Mouse (Mus musculus) small intestine, adult 2 months (tissue): ENCODE results near the gene Tubgcp6. TPM values are rescaled to one million over a fixed set of nuclear protein-coding genes. Genes with fewer than 3 reads are reported as not detected.

Experiments used
- H3K27ac ChIP-seq: fragments of 200-500 bp; 2 replicates; pipeline ENCODE4 v1.5.1; 2012; ENCODE audit warnings: low read depth, low read length, control low read depth, inconsistent platforms; ENCODE audit not compliant: insufficient read depth
- H3K27me3 ChIP-seq: fragments of 200-500 bp; 2 replicates; pipeline ENCODE4 v1.6.1; 2012; ENCODE audit warnings: mild to moderate bottlenecking, moderate library complexity, low read length, inconsistent platforms; ENCODE audit not compliant: control insufficient read depth, insufficient read depth
- H3K36me3 ChIP-seq: fragments of 200-500 bp; 2 replicates; pipeline ENCODE4 v1.6.1; 2012; ENCODE audit warnings: mild to moderate bottlenecking, low read length, control low read depth, inconsistent platforms; ENCODE audit not compliant: control insufficient read depth, insufficient read depth
- H3K4me1 ChIP-seq: fragments of 200-500 bp; 2 replicates; pipeline ENCODE4 v1.6.1; 2012; ENCODE audit warnings: low read length, inconsistent platforms, mixed read lengths; ENCODE audit not compliant: control insufficient read depth, insufficient read depth, insufficient read length
- H3K4me3 ChIP-seq: fragments of 200-500 bp; 2 replicates; pipeline ENCODE4 v1.5.1; 2012; ENCODE audit warnings: low read depth, mild to moderate bottlenecking, control low read depth, inconsistent platforms, low read length, moderate library complexity
- CTCF ChIP-seq: fragments of 200-500 bp; IDR thresholded peaks from 2 replicates; pipeline ENCODE4 v1.5.1; 2012; ENCODE audit warnings: low read depth, mild to moderate bottlenecking, control low read depth, inconsistent platforms, low read length, moderate library complexity, mixed read lengths; ENCODE audit not compliant: insufficient replicate concordance, insufficient read length; ENCODE audit errors: extremely low read depth
- POLR2A ChIP-seq: fragments of 200-500 bp; IDR thresholded peaks from 2 replicates; pipeline ENCODE4 v1.6.1; 2012; ENCODE audit warnings: low read depth, mild to moderate bottlenecking, control low read depth, inconsistent platforms, low read length, moderate library complexity
- WGBS: fragments of 180-500 bp; shearing (Covaris S2); methylation state at CpG from one replicate; pipeline ENCODE4 v1.1.7; 2018; 5-methylcytosine and 5-hydroxymethylcytosine counted together
- polyA plus RNA-seq: library from polyadenylated mRNA; depleted of rRNA; stranded (reverse); fragments of >200 nt; gene quantifications from 2 replicates; pipeline ENCODE4 v1.2.3, GENCODE M21; 2012

The Tubgcp6 gene
- polyA plus RNA-seq, 1 experiment, result 29.0 TPM

DNA sequence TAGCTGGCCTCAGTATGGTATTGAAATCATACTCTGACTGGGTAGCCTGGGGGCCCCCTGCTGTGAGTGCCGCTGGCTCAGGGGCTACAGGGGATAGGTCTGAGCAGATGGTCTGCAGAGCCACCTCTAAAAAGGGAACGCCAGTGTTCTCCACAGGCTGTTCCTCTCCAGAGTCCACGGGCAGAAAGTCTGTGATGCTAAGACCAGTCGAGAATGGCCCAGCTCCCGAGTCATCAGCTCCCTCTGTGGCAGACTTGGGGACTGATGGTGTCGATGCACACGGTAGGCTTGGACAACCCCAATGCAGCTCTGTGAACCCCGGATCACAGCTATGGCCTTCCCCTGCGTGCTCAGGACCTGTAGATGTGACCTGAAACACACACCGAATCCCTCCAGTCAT lies 19.0 kb downstream of the Tubgcp6 start:
- 88% methylated on average over 10 of the region's 10 CpGs for WGBS
- Histone ChIP-seq H3K4me1 (no peaks in the 10 kb centered on the region), H3K36me3 (peaks cover 70% of the 10 kb centered on the region), H3K27ac (no peak overlapping the region), H3K27me3 (no peaks in the 10 kb centered on the region), H3K4me3 (no peak overlapping the region)
- TF ChIP-seq POLR2A (no peak), CTCF (no peak)

DNA sequence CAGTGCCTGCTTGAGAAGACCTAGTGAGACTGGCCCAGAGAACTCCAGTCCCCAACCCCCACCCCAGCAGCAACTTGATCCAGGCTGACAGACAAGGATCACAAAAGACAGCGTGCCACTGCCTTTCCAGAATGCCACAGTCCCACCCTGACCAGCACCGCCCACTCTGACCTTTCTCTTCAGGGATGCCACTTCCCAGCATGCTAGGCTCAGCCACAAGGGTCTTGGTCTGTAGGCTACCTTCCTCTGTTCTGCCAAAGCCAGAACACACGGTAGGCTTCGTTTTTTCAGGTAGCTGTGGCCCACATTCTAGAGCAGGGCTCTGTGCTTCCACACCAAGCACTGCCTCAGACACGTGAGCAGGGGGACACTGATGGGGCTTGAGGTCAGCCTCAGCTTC lies 20.3 kb downstream of the Tubgcp6 start:
- Histone ChIP-seq H3K4me1 (no peaks in the 10 kb centered on the region), H3K27ac (no peak overlapping the region), H3K36me3 (peaks cover 71% of the 10 kb centered on the region), H3K4me3 (no peak overlapping the region), H3K27me3 (no peaks in the 10 kb centered on the region)
- WGBS, result 77% methylated on average over 5 of the region's 5 CpGs
- no peak for TF ChIP-seq CTCF
- TF ChIP-seq POLR2A, result no peak

DNA sequence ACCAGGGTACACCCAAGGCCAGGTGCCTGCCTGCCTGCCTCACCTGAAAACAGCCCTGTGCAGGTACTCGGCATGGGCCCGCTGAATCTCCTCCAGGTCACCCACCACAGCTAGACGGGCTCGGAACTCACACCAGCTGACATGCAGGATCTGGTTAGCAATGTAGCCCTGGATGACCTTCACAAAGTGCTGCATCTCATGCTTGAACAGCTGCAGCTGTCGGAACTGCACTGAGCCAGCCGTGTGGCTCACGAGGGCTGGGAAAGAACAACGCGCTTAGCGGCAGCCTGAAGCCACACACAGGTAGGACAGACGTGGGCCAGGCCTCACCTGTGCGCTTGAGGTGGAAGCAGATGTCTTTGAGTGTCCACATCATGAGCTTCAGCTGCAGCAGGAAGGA lies 22.1 kb downstream of the Tubgcp6 start:
- no peak overlapping the region for H3K27ac ChIP-seq
- no peak for TF ChIP-seq POLR2A
- no peak for TF ChIP-seq CTCF
- WGBS, result 84% methylated on average over 12 of the region's 12 CpGs
- no peaks in the 10 kb centered on the region for H3K4me1 ChIP-seq
- H3K36me3 ChIP-seq, result peaks cover 76% of the 10 kb centered on the region
- H3K27me3 ChIP-seq, result no peaks in the 10 kb centered on the region
- H3K4me3 ChIP-seq, result no peak overlapping the region

DNA sequence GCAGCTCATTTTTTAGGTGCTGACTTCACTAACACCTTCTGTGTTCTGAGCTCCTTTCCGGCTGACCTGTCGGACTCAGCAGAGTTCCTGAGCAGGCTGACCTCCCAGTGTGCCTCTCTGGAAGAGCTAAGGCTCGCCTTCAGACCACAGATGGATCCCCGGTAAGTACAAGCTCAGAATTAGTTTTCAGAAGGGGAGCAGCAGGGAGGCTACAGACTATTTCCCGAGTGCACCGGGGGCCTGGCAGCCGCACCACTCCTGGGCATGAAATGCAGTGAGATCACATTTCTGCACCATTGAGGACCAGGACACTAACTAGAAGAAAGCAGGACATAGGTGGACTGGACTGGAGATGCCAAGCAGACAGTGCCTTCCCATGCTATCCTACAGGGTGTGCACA lies 24.3 kb downstream of the Tubgcp6 start:
- no peak for TF ChIP-seq POLR2A
- no peak for TF ChIP-seq CTCF
- 90% methylated on average over 7 of the region's 7 CpGs for WGBS
- H3K4me1 ChIP-seq, result no peaks in the 10 kb centered on the region
- H3K27me3 ChIP-seq, result no peaks in the 10 kb centered on the region
- no peak overlapping the region for H3K4me3 ChIP-seq
- no peak overlapping the region for H3K27ac ChIP-seq
- H3K36me3 ChIP-seq, result peaks cover 80% of the 10 kb centered on the region

DNA sequence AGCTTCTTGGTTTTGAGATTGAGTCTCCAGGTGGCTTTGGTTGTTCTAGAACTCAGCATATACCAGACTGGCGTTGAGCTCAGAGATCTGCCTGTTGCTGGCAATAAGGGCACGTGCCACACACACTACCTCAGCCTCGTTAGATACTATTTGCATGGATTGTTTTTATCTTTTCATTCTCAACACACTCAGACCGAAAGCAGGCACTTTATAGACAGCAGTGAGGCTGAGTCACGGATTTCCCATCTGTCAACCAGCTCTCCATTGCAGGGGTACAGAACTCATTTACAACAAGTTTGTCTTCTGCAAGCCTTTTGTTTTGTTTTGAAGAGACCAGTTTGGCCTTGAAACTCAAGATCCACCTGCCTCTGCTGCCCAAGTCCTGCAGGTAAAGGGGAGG lies 25.5 kb downstream of the Tubgcp6 start:
- H3K27ac ChIP-seq, result no peak overlapping the region
- H3K4me3 ChIP-seq, result no peak overlapping the region
- 89% methylated on average over 5 of the region's 5 CpGs for WGBS
- H3K27me3 ChIP-seq, result no peaks in the 10 kb centered on the region
- TF ChIP-seq CTCF (no peak), POLR2A (no peak)
- no peaks in the 10 kb centered on the region for H3K4me1 ChIP-seq
- peaks cover 80% of the 10 kb centered on the region for H3K36me3 ChIP-seq

DNA sequence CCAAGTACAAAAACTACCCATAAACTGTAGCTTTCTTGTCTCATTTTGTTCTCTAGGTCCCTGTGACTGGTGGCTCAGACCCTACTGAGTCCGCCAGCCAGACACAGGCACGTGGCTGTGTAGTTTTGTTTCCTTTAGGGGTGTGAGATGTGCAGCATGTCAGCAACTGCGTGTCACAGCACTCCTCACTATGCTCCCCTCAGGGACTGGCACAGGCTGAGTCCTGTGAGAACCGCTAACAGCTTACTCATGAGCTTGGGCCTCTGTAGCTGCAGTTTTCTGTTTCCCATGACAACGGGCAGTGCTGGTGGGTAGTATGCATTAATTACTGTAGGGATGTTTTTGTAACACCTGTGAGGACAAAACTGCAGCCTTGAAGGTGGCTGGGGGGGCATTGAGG lies 30.7 kb downstream of the Tubgcp6 start:
- H3K36me3 ChIP-seq, result peaks cover 43% of the 10 kb centered on the region
- no peak overlapping the region for H3K27ac ChIP-seq
- peaks cover 2% of the 10 kb centered on the region; the same call in 1 of the 2 replicates for H3K4me1 ChIP-seq
- 87% methylated on average over 5 of the region's 5 CpGs for WGBS
- no peak overlapping the region for H3K4me3 ChIP-seq
- no peaks in the 10 kb centered on the region for H3K27me3 ChIP-seq
- TF ChIP-seq POLR2A (no peak), CTCF (no peak)

DNA sequence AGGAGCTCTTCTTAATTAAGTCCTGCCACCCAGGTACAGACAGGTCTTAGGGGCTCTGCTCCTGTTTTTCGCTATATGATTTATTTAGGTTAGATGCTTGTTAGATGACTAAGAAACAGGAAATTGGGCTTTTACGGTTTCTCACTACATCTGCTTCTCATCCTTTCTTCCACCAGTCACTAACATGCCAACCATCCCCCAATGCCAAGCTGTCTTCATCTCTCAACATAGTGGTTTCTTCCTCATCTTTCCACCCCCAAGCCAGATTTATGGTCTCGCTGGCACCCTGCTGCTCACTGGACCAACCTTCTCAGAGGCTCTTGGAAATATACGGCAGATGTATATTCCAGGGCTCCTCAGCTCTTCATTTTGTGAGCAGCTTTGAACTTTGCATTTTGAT lies 32.2 kb downstream of the Tubgcp6 start:
- H3K27ac ChIP-seq, result no peak overlapping the region
- peaks cover 40% of the 10 kb centered on the region for H3K36me3 ChIP-seq
- WGBS, result 84% methylated on average over 4 of the region's 4 CpGs
- H3K4me3 ChIP-seq, result no peak overlapping the region
- peaks cover 2% of the 10 kb centered on the region; the same call in 1 of the 2 replicates for H3K4me1 ChIP-seq
- no peaks in the 10 kb centered on the region for H3K27me3 ChIP-seq
- no peak for TF ChIP-seq CTCF
- no peak for TF ChIP-seq POLR2A
